Mouse (Mus musculus) embryonic facial prominence, embryonic 13.5 days (tissue): ENCODE data around the gene BC005624. TPM values are rescaled to one million over a fixed set of nuclear protein-coding genes. Genes with fewer than 3 reads are reported as not detected.

Experiments used
- ATAC-seq: fragments of 200-750 bp; cut with Nextera tagmentation; 2 replicates; pipeline ENCODE4 v1.8.0; 2017; ENCODE audit warnings: low read depth; ENCODE audit not compliant: insufficient number of reproducible peaks, insufficient read depth, low FRiP score, low TSS enrichment
- H3K27ac ChIP-seq: fragments of 300-500 bp; sonication (generic); 2 replicates; pipeline ENCODE4 v1.5.1; 2015; ENCODE audit warnings: moderate library complexity, mild to moderate bottlenecking, inconsistent platforms
- H3K27me3 ChIP-seq: fragments of 300-500 bp; sonication (generic); 2 replicates; pipeline ENCODE4 v1.6.1; 2015; ENCODE audit warnings: mild to moderate bottlenecking, inconsistent platforms
- H3K36me3 ChIP-seq: fragments of 300-500 bp; sonication (generic); 2 replicates; pipeline ENCODE4 v1.6.1; 2015; ENCODE audit warnings: mild to moderate bottlenecking, inconsistent platforms
- H3K4me1 ChIP-seq: fragments of 300-500 bp; sonication (generic); 2 replicates; pipeline ENCODE4 v1.6.1; 2015; ENCODE audit warnings: inconsistent platforms
- H3K4me2 ChIP-seq: fragments of 300-500 bp; sonication (generic); 2 replicates; pipeline ENCODE4 v1.6.1; 2015; ENCODE audit warnings: moderate library complexity, mild to moderate bottlenecking, inconsistent platforms
- H3K4me3 ChIP-seq: fragments of 300-500 bp; sonication (generic); 2 replicates; pipeline ENCODE4 v1.5.1; 2015; ENCODE audit warnings: mild to moderate bottlenecking, inconsistent platforms
- H3K9ac ChIP-seq: fragments of 300-500 bp; sonication (generic); 2 replicates; pipeline ENCODE4 v1.6.1; 2015; ENCODE audit warnings: mild to moderate bottlenecking, inconsistent platforms
- H3K9me3 ChIP-seq: fragments of 300-500 bp; sonication (generic); 2 replicates; pipeline ENCODE4 v1.6.1; 2016; ENCODE audit warnings: inconsistent platforms
- WGBS: fragments of 180-500 bp; shearing (Covaris S2); methylation state at CpG from one replicate; pipeline ENCODE4 v1.1.7; 2015; ENCODE audit warnings: mixed read lengths; 5-methylcytosine and 5-hydroxymethylcytosine counted together
- polyA plus RNA-seq: library from polyadenylated mRNA; unstranded; fragments of >200 nt; fragmentation: Nextera tagmentation; extraction: Ambion mirVana; gene quantifications from 2 replicates; pipeline ENCODE4 v1.2.1, GENCODE M21; 2015

The BC005624 gene
- 64.2 and 70.1 TPM in 2 replicates for polyA plus RNA-seq

DNA sequence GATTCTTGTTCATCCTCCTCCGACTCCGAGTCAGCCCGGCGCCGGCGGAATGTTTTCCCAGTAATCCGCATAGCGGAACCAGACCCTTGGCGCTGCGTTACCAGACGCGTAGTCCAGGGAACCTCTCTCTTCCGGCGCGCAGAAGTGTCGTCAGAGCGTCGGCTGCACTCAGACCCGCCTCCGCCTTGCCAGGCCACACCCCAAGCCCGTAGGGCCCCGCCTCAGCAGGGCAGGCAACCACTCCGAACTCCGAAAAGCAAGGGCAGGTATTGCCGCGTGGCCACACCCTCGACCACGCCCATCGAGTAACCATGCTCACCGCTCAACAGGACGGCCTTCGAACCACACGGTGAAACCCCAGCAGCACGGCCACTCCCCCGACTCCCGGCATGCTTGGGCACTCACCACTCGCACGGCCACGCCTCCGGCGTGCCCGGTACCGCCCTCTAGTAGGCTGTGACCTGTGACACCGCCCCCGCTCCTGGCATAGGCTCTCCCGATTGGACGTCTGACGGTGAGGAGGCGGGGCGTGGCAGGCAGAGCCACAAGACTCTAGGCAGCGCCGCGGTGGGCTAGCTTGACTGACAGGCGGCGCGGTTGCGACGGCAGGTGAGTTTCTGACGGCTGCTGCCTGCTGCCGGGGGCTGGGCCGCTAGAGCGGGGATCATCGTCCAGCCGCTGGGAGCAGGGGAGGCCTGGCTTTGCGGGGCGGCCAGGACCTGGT is at the start of gene BC005624, which contains the start of gene Usp20:
TSS of gene BC005624 (minus strand) at position 412 of the 724 bp plus-strand sequence.
TSS of gene Usp20 (plus strand) at position 490 of the 724 bp plus-strand sequence.
- Histone ChIP-seq H3K4me2 (peak within 1 kb of the TSS; percentile 80), H3K4me1 (peaks cover 22% of the 10 kb centered on the region), H3K27me3 (no peaks in the 10 kb centered on the region), H3K27ac (peak within 1 kb of the TSS; percentile 11), H3K9me3 (no peaks in the 10 kb centered on the region), H3K36me3 (peaks cover 34% of the 10 kb centered on the region), H3K4me3 (peak within 1 kb of the TSS; percentile 84), H3K9ac (peak within 1 kb of the TSS; percentile 75)
- under 1% methylated on average over 66 of the region's 66 CpGs for WGBS
- ATAC-seq = peak; percentile 98

- 46% methylated on average over 8 of the region's 8 CpGs for WGBS
- no peaks in the 10 kb centered on the region for H3K4me1 ChIP-seq
- H3K27me3 ChIP-seq = no peaks in the 10 kb centered on the region
- no peaks in the 10 kb centered on the region for H3K9me3 ChIP-seq
- H3K27ac ChIP-seq = no peak overlapping the region
- H3K4me2 ChIP-seq = no peak overlapping the region
- no peak for ATAC-seq
- H3K9ac ChIP-seq = no peak overlapping the region
- H3K4me3 ChIP-seq = no peak overlapping the region
- peaks cover 56% of the 10 kb centered on the region for H3K36me3 ChIP-seq
These were observed 44.6 kb upstream of the BC005624 start for GRCm38 (mm10) chr2:31026642-31027041.

DNA sequence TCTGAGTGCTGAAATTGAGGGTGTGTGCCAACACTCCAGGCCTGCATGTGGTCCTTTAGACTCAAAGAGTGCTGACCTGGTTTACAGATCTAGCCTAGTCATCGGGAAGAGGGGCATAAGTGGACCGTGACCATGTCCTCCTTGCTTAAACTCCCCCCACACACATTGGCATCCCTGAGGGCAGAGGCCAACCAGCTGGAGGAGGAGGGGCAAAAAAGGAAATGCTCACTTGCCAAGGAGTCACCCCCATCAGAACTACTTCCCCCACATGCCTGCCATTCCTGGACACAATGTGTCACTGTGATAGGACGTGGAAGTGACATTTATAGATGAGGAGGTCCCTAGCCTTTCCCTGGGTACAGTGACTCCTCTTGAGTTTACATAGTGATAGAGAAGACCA is 43.5 kb upstream of the BC005624 start:
- no peak overlapping the region for H3K4me2 ChIP-seq
- H3K9me3 ChIP-seq = no peaks in the 10 kb centered on the region
- no peak overlapping the region for H3K4me3 ChIP-seq
- H3K27me3 ChIP-seq = no peaks in the 10 kb centered on the region
- H3K36me3 ChIP-seq = peaks cover 58% of the 10 kb centered on the region
- H3K4me1 ChIP-seq = no peaks in the 10 kb centered on the region
- ATAC-seq = no peak
- no peak overlapping the region for H3K9ac ChIP-seq
- 68% methylated on average over 3 of the region's 3 CpGs for WGBS
- H3K27ac ChIP-seq = no peak overlapping the region

GRCm38 (mm10) chr2:31024618-31025370 is 42.8 kb upstream of the BC005624 start:
- Histone ChIP-seq H3K27me3 (no peaks in the 10 kb centered on the region), H3K36me3 (peaks cover 59% of the 10 kb centered on the region), H3K9ac (no peak overlapping the region), H3K4me1 (no peaks in the 10 kb centered on the region), H3K9me3 (no peaks in the 10 kb centered on the region), H3K4me3 (no peak overlapping the region), H3K4me2 (no peak overlapping the region), H3K27ac (no peak overlapping the region)
- no peak for ATAC-seq
- WGBS = 26% methylated on average over 5 of the region's 5 CpGs

- H3K27ac ChIP-seq = no peak overlapping the region
- WGBS = 79% methylated on average over 5 of the region's 5 CpGs
- no peaks in the 10 kb centered on the region for H3K27me3 ChIP-seq
- H3K4me1 ChIP-seq = no peaks in the 10 kb centered on the region
- H3K4me3 ChIP-seq = no peak overlapping the region
- no peak overlapping the region for H3K9ac ChIP-seq
- H3K9me3 ChIP-seq = no peaks in the 10 kb centered on the region
- H3K36me3 ChIP-seq = peaks cover 65% of the 10 kb centered on the region
- H3K4me2 ChIP-seq = no peak overlapping the region
- ATAC-seq = no peak
These were observed 41.9 kb upstream of the BC005624 start for GRCm38 (mm10) chr2:31023940-31024339.

DNA sequence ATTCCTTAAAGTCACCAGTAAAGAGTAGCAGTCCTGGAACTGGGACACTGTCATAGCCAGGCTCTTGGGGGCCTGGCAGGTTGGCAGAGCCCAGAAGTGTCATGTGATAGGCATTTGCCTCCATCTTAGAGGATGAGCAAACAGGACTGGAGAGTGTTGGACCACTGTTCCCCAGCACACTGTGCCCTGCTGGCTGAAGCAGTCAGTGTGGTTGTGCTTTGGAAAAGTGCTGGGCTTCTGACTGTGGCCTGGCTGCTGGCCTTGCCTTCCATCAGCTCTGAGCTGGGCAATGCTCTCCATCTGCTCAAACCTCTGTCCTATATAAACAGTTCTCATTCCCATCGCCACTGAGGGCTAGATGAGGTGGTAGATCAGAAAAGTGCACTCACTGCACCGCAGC is 38.2 kb upstream of the BC005624 start:
- Histone ChIP-seq H3K4me3 (no peak overlapping the region), H3K27ac (no peak overlapping the region), H3K4me1 (no peaks in the 10 kb centered on the region), H3K9ac (no peak overlapping the region), H3K36me3 (peaks cover 72% of the 10 kb centered on the region), H3K27me3 (no peaks in the 10 kb centered on the region), H3K4me2 (no peak overlapping the region), H3K9me3 (no peaks in the 10 kb centered on the region)
- WGBS = 91% methylated on average over 2 of the region's 2 CpGs
- ATAC-seq = no peak

GRCm38 (mm10) chr2:31019011-31019410 is 37.0 kb upstream of the BC005624 start:
- peaks cover 75% of the 10 kb centered on the region for H3K36me3 ChIP-seq
- no peaks in the 10 kb centered on the region for H3K9me3 ChIP-seq
- no peaks in the 10 kb centered on the region for H3K27me3 ChIP-seq
- WGBS = 86% methylated on average over 8 of the region's 8 CpGs
- H3K4me2 ChIP-seq = no peak overlapping the region
- ATAC-seq = no peak
- H3K27ac ChIP-seq = no peak overlapping the region
- H3K4me3 ChIP-seq = no peak overlapping the region
- no peaks in the 10 kb centered on the region for H3K4me1 ChIP-seq
- H3K9ac ChIP-seq = no peak overlapping the region

DNA sequence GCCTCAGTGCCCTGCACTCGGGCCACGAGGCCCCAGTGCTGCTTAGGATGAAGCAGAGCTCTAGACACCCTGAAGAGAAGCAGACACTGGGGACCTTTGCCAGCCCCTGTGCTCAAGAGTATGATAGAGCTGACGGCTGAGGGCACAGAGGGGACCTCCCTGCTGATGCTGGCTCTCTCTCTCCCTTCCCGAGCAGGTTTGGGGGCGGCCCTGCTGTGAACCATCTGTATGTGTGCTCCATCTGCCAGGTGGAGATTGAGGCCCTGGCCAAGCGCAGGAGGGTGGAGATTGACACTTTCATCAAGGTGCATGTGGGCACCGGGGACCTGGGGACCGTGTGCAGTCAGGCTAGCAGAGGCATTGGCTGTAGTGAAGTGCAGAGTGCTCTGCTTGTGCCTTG is 36.5 kb upstream of the BC005624 start:
- 86% methylated on average over 8 of the region's 8 CpGs for WGBS
- no peak overlapping the region for H3K9ac ChIP-seq
- no peaks in the 10 kb centered on the region for H3K4me1 ChIP-seq
- peaks cover 75% of the 10 kb centered on the region for H3K36me3 ChIP-seq
- no peak overlapping the region for H3K27ac ChIP-seq
- no peaks in the 10 kb centered on the region for H3K27me3 ChIP-seq
- H3K9me3 ChIP-seq = no peaks in the 10 kb centered on the region
- no peak overlapping the region for H3K4me3 ChIP-seq
- no peak for ATAC-seq
- no peak overlapping the region for H3K4me2 ChIP-seq

GRCm38 (mm10) chr2:31017625-31018317 is 35.8 kb upstream of the BC005624 start:
- no peaks in the 10 kb centered on the region for H3K4me1 ChIP-seq
- peaks cover 74% of the 10 kb centered on the region for H3K36me3 ChIP-seq
- no peaks in the 10 kb centered on the region for H3K9me3 ChIP-seq
- H3K4me3 ChIP-seq = no peak overlapping the region
- H3K4me2 ChIP-seq = no peak overlapping the region
- no peaks in the 10 kb centered on the region for H3K27me3 ChIP-seq
- no peak overlapping the region for H3K27ac ChIP-seq
- H3K9ac ChIP-seq = no peak overlapping the region
- WGBS = 89% methylated on average over 18 of the region's 18 CpGs
- ATAC-seq = no peak

- peaks cover 71% of the 10 kb centered on the region for H3K36me3 ChIP-seq
These were observed 31.5 kb upstream of the BC005624 start for GRCm38 (mm10) chr2:31013371-31014120.

DNA sequence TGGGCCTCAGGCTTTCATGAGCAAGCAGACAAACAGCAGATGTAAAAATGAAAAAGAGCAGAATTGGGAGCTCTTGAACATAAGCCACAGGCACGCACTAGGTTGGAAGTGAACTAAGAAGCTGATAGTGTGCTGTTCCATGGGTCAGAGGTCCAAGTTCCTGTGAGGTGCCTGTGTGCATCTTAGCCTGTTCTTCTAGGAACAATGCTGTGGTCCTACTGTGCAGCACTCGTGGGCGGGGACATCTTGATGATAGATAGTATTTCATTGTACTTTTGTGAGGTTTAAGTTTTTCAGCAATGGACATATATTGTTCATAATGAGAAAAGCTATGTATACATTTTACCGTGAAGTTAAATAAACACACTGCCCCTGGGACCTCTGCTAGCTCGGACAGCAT is 25.2 kb upstream of the BC005624 start:
- Histone ChIP-seq H3K27ac (no peak overlapping the region), H3K4me1 (peaks cover 8% of the 10 kb centered on the region; the same call in 1 of the 2 replicates), H3K27me3 (no peaks in the 10 kb centered on the region), H3K9me3 (no peaks in the 10 kb centered on the region), H3K4me2 (no peak overlapping the region), H3K36me3 (peaks cover 84% of the 10 kb centered on the region), H3K4me3 (no peak overlapping the region), H3K9ac (no peak overlapping the region)
- WGBS = 91% methylated on average over 5 of the region's 5 CpGs
- no peak for ATAC-seq

More at GRCm38 (mm10) chr2:31013371-31014120, 31.5 kb upstream of the BC005624 start:
- Histone ChIP-seq H3K27ac (no peak overlapping the region), H3K4me2 (no peak overlapping the region), H3K9me3 (no peaks in the 10 kb centered on the region), H3K4me1 (no peaks in the 10 kb centered on the region), H3K27me3 (no peaks in the 10 kb centered on the region), H3K9ac (no peak overlapping the region), H3K4me3 (no peak overlapping the region)
- no peak for ATAC-seq
- 66% methylated on average over 14 of the region's 14 CpGs for WGBS
